Mouse (Mus musculus) stomach, postnatal 0 days (tissue): Measurements from ENCODE around the gene Cenpi.
"Not testable (repeated sequence)": the region's sequence is repeated elsewhere in the genome, so short reads cannot be mapped to it uniquely, and the experiment has no call there.

Experiments used
- CTCF ChIP-seq: IDR thresholded peaks from 2 replicates; pipeline ENCODE4 v1.5.1; 2016; ENCODE audit warnings: antibody characterized with exemption, low read depth, mild to moderate bottlenecking, moderate library complexity
- EP300 ChIP-seq: optimal IDR thresholded peaks from 2 replicates; pipeline ENCODE3; 2016; ENCODE audit warnings: antibody characterized with exemption

DNA sequence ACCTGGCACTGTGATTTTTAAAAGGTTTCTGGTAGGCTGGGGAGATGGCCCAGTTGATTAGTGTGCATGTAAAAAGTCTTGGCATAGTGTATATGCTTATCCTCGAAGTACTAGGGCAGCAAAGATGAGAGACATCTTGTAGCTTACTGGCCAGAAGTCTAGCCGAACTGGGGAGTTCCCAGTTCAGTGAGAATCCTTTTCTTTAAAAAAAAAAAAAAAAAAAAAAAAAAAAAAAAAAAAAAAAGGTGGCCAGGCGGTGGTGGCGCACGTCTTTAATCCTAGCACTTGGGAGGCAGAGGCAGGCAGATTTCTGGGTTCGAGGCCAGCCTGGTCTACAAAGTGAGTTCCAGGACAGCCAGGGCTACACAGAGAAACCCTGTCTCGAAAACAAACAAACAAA lies 3.3 kb downstream of the Cenpi start:
- TF ChIP-seq CTCF, EP300: not testable (repeated sequence)
